Mouse (Mus musculus): ENCODE data around the gene Ppp2r5c.

GRCm38 (mm10) chr12:110436638-110437366, 10.1 kb upstream of the Ppp2r5c start:
- no peak for TF ChIP-seq CTCF (IDR thresholded peaks at IDR 0.05; ENCODE audit: control insufficient read depth, insufficient read depth, low read length)
- no peak for TF ChIP-seq POLR2A (IDR thresholded peaks at IDR 0.05; ENCODE audit: borderline replicate concordance, control insufficient read depth, low read depth, low read length)

Data from bone marrow, adult 2 months (tissue).